Mouse (Mus musculus): ENCODE results near the gene Cdsn.
"Not testable (repeated sequence)": the region's sequence is repeated elsewhere in the genome, so short reads cannot be mapped to it uniquely, and the experiment has no call there.

Cdsn gene

DNA sequence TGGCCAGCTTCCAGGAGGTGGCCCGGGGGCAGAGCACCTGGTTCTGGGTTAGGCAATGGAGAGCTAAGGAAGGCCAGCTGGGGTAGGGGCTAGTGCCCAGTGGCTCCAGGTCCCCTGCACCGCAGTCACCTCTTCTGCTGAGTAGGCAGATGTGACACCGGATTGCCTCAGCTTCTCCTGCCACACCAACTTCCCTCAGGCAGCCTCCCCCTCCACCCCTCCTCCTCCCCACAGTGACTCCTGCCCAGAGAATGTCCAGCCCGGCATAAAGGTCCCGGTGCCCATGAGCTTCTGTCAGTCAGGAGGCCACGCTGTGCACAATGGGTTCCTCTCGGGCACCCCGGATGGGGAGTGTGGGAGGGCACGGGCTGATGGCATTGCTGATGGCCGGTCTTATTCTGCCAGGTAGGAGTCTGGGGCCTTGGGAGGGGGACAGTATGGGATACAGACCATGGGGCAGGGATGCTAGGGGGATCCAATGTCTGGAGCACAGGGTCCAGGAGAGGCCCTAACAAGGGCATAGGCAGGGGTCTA is at the start of gene Cdsn:
Gene Cdsn, plus strand, starts transcription at position 248 of the 534 bp plus-strand sequence.
- DNase-seq = no peak

DNA sequence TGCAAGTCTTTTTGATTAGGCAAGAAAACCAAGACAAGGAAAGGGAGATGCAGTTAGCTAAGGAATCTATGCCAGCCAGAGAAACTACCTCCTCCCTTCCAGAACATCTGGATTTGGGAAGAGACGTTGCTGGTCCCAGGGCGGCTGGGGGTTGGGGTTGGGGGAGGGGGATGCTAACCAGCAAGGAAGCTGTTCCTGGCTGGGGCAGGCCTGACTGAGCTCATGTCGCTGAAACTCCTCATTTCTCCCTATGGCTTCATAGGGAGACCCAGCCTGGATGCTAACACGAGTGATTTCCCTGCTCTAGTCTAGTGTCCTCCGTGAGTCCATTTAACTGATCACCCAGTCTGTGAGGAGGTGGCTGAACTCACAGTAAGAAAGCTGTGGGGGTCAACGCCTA is 49.7 kb upstream of the Cdsn start:
- DNase-seq = no peak

DNA sequence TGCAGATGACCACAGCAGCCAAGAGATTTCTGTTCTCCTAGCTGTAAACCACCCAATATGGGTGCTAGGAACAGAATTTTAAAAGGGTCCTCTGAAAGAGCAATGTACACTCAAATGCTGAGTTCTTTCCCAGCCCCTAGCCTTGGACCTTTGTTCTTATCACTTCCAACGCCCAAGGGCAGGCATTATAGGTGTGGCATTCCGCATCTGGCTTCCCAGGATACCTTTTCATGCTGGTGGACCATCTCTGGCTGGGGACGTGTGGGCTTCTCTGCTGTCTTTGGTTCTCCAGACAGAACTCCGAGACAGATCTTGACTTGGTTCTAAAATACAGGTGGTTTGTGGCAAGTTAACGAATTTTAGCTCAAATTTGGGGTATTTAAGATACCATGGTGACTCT is 49.2 kb upstream of the Cdsn start:
- DNase-seq = no peak

DNA sequence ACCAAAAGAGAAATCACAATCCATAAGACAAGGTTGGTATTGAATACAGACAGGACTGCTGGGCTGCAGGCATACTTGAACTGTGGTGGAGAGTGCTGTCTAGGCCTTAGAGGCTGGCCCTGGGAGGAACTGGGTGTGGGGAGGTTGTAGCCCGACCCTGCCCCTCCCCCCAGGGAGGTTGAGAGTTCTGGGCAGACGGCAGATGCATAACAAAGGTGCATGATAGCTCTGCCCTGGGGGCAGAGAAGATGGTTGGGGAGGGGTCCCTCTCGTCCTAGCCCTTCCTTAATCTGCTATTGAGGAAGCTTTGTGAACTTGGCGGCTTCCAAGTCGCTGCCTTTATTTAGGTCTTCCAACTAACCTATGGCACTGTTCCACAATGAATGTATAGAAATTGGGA is 48.1 kb upstream of the Cdsn start:
- no peak for DNase-seq

DNA sequence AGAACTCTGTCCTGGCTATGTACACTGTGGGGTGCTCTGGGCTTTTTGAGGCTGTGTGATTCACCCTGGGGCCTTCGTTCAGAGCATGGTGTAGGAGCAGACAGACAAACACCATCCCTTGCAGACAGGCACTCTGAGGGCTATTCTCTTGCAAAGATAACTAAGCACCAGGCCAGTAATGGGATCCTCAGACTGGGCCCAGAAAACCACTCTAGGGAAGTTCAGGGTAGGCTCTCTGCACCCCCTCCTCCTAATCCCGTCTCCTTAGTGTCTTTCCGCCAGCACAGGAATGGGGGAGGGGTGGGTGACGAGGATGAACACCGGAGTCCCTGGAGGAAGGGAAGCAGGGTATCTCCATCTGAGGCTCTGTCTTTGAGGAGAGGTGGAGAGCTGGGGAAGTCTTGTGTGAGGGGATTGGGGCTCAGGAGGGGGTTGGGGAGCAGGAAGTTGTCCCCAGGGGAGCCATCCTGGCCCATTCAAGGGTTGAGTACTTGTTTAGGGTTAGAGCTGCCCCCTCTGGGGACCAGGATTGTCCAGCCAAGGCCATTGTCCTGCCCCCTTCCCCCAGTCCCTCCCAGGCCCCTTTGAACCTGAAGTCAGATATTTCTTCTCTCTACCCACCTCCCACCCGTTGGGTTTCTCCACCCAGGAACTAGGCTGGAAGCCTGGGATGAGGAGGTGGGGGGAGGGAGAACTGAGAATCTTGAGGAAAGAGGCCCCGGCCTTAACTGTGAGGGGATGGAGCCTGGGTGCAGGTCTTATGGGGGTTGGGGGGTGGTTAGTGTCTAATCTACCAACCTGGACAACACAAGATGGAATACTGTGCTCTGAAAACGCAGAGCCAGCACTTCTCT is 47.1 kb upstream of the Cdsn start:
- no peak for DNase-seq

DNA sequence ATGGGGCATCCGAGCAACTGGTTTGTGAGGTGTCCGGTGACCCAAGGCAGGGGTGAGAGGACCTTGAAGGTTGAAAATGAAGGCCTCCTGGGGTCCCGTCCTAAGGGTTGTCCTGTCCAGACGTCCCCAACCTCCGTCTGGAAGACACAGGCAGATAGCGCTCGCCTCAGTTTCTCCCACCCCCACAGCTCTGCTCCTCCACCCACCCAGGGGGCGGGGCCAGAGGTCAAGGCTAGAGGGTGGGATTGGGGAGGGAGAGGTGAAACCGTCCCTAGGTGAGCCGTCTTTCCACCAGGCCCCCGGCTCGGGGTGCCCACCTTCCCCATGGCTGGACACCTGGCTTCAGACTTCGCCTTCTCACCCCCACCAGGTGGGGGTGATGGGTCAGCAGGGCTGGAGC is 46.2 kb upstream of the Cdsn start, which contains the start of gene Pou5f1:
Gene Pou5f1, plus strand, starts transcription at position 243 of the 400 bp plus-strand sequence.
- DNase-seq = no peak

DNA sequence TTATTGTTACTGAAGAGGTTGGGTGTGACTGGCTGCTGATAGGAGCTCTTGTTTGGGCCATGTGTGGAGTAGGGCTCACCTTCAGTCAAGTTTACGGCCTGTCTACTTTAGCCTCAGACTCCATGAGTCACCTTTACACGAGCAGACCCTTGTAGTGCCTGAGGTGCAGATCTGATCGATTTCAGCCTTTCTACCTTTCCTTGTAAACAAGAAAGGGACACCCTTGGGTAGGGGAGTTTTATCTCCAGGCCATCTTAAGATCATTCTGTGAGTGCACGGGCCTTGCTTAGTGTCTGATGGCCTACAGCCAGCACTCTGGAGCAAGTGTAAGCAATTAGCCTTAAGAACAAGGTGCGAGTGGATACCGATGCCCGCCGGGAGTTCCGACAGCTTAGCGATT is 45.0 kb upstream of the Cdsn start:
- no peak for DNase-seq

DNA sequence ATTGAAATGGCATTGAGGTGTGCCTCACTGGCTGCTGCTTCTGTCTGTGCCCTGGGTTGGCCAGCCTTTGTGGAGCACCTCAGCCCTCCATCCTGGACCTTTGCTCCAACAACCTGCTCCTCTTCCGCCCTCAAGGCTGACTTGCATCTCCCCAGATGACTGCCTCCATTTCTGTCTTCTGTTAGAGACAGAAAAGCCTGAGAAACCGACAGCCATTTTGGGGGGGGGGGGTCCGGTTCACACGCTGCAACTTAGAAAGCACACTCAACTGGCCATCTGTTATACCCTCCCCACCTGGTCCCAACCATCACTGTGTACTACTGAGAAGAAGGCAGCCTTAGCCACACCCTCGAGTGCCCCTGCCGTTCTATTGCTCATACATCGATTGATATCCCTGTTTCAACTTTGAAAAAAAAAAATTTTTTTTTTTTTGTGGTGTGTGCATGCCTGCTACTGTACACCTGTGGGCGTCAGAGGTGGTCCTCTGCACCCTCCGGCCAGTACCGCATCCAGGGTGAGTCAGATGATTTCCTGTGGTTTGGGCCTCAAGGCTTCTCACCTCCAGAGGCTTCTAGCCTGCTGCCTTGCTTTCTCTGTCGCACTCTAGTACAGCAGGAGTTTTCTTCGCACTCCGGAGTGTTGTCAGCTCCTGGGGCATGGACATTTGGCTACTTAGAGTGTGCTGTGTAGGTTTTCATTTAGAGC is 44.2 kb upstream of the Cdsn start:
- DNase-seq = no peak

DNA sequence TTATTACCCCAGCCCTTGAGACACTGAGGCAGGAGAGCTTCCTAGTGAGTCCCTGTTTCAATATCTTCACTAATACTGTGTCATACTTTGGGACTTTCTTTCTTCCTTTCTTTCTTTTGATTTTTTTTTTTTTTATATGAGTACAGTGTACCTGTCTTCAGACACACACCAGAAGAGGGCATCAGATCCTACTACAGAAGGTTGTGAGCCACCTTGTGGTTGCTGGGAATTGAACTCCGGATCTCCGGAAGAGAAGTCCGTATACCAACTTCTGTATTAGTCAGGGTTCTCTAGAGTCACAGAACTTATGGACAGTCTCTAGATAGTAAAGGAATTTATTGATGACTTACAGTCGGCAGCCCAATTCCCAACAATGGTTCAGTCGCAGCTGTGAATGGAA is 43.6 kb upstream of the Cdsn start:
- DNase-seq = not testable (repeated sequence)

DNA sequence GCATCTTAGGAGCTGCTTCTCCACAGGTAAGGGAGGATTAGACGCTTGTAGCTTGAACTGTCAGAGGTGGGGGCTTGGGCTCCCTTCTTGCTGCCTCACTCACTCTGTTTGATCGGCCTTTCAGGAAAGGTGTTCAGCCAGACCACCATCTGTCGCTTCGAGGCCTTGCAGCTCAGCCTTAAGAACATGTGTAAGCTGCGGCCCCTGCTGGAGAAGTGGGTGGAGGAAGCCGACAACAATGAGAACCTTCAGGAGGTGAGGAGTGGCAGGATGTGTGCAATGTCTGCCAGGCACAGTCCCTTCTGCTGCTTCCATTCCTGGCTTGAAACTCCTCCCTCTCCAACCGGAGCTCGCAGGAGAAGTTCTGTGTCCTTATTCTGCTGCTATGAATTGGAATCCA is 42.6 kb upstream of the Cdsn start:
- no peak for DNase-seq

DNA sequence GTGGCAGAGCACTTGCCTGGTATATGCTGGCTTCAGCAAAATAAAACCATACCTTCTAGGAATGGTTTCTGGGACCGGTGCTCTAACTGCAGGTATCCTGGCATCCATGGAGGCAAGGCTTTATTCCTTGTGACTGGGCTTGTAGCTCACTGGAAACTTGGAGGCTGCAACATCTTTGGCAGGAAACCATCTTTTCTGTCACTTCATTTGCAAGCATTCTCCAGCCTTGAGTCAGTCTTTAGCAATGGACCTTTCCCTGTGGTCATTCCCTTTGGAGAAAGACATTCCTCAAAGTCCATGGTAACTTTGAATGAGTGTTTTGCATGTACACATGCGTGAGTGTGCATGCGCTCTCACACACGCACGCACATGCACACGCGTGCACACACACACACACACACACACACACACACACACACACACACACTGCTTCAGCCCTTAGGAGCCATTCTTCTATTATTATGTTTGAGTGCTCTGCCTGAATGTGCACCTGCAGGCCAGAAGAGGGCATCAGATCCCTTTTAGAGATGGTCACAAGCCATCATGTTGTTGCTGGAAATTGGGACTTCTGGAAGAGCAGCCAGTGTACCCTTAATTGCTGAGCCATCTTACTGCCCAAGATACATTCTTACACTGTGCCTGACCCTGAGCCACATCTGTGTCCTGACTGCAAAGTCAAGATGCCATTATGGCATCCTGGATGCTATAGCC is 38.9 kb upstream of the Cdsn start:
- DNase-seq = no peak

DNA sequence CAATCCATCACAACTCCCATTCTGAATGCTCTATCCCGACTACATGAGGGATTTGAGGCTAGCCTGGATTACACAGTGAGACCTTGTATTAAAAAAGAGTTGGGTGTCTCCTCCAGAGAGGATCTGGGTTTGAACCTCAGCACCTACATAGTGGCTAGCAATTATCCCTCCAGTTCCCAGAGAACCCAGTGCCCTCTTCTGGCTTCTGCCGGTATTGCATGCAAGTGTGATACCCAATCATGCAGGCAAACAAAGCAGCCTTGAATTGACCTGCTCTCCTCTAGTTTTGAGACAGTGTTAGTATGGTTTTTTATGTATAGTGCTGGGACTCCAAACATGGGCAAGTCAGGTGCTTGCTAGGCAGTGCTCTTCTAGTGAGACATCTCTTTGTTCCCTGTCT is 38.0 kb upstream of the Cdsn start:
- peak; percentile 78 for DNase-seq

DNA sequence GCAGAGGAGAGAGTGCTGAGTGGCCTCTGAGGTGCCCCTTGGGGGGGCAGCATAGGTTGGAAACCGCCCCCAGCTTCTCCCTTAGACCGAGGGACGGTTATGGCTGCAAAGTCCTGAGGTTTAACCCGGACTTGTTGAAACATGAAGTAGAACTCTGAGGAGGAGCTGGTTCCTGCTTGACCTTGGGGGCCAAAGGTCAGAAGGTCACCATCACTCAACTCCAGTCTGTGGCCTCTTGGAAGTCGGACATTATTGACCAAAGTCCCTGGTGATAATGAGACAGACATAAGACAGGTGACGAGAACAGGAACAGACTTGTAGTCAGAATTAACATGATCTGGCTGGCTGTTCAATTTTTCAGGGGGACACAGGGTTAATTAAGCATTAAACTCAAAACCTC is 37.2 kb upstream of the Cdsn start:
- DNase-seq = no peak

DNA sequence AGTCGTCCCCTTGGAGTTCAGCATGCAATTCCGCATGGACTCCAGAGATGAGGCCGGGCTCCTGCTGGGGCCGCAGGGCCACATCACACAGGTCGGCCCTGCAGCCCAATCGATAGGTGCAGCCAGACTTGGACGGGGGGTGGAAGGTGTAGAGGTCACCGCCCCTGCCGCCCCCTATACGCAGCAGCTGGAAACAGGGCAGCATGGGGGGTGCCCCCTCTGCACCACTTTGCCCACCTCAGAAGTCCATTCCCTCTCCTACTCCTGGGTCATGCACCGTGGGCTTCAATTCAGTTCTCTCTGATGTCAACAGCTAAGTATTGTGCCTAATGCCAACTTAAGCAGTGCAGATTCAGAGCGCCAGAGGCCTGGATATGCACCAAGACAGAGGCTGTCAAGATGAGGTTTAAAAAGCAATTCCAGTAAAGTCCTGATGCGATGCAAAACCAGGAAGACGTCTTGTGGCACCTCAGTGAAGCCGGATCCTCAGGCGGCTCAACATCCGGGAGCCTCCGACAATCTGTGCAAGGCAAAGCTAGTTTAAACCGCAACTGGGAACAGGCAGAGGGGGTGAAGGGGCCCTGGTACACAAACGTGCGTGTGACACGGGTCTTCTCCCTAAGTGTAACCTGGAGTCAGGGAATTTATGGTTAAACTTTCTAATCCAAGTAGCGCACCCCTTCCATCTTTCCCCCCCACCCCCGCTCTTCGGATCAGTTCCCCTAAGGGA is 35.9 kb upstream of the Cdsn start:
- DNase-seq = peak; percentile 34

DNA sequence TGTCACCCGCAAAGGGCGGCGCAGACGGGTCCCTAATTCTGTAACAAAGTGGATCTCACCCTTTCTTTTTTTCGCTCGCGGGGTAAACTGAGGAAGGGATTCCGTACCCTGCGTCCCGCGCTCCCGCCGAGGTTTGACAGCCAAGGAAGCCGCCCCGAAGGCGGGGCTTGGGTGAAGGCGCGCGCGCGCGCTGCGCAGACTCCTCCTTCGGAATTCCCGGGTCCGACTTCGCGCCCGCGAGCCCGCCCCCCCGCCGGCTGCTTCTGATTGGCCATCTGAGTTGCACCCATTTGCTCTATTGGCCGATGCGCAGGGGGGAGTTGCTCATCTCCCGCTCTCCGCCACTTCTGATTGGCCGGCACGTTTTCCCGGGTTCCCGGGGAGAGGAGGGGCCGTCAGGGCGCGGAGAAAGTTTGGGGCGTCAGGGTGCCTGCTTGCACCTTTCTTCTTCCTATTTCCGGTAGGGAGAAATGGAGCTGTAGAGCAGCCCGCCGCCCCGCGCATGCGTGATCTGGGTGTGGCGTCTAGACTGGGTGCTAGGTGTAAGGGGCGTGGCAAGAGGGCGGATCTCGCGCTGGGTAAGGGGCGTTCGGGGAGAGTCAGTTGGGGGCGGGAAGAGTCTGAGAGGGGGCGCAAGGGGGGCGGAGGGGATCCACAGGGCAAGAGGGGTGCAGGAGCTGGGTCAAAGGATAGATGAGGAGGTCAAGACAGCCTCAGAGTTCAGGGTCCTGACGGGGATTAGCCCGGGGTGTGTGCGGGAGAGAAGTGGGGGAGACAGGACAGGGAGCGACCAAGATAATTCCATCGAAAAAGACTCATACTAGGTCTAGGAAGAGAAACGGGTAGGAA is 35.1 kb upstream of the Cdsn start, which contains the start of the genes Tcf19 and Cchcr1:
Gene Tcf19, minus strand, starts transcription at position 173 of the 849 bp plus-strand sequence.
Gene Cchcr1, plus strand, starts transcription at position 449 of the 849 bp plus-strand sequence.
- peak; percentile 98 for DNase-seq

DNA sequence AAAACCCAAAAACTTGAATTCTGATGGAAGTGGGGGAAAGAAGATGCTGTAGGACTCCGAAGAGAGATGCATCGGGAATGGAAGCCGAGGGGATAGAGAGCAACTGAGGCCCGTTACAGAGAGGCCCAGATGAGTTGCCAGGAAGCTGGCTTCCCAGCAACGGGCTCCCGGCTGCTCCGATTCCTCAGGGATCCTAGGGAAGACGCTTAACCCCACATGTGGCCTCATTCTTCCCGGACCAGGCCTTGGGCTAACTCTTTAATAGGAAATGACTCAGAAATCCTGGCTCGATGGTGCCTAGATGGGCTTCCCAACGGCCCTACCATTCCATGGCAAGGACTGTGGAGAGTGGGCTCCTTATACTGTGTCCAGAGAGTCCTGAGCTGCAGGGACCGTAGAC is 34.4 kb upstream of the Cdsn start:
- DNase-seq = peak; percentile 14

DNA sequence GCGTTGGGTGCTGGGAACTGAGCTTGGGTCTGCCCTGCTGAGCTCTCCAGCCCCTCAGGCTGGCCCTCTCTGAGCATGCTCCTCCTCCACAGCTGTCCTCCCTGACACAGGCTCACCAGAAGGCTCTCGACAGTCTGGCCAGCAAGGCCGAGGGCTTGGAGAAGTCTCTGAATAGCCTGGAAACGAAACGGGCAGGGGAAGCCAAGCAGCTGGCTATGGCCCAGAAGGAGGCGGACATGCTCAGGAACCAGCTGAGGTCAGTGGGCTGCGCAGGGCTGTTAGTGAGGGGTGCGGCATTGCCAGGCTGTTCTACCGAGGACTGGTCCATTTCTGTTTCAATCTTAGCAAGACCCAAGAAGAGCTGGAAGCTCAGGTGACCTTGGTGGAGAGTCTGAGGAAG is 27.6 kb upstream of the Cdsn start:
- DNase-seq = no peak

DNA sequence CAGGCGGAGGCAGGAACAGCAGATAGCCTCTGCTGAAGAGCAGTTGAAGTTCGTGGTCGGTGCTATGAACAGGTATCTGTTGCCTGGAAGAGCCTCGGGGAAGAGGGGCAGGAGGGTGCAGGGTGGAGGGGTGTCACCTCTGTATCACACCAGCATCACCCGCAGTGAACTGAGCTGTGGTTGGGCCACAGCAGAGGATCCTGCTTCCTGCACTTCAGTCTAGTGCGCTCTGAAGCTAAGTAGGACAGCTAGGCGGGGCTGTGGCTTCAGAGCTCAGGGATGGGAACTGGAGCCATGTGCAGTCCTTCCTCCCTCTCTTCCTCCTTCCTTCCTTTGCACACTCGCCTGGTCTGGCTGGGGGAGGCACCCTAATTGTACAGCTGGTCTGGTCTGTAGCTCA is 25.3 kb upstream of the Cdsn start:
- DNase-seq = no peak

DNA sequence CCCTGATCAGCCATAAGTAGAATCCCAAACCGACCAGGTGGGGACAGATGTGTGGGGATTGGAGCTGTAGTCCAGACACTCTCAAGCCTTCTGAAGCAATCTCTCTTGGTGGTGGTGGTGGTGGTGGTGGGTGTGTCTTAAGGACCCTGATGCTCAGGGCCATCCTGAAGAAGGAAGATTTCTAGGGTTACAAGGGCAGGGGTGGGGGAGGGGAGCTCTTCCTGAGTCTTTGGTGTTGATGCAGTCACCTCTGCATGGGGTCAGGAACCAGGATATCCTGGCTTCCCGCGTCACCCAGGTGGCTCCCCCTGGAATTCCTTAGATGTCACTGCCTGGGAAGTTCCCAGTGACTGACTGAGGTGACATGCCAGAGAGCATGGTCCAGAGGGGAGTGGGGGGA is 19.6 kb upstream of the Cdsn start:
- no peak for DNase-seq

DNA sequence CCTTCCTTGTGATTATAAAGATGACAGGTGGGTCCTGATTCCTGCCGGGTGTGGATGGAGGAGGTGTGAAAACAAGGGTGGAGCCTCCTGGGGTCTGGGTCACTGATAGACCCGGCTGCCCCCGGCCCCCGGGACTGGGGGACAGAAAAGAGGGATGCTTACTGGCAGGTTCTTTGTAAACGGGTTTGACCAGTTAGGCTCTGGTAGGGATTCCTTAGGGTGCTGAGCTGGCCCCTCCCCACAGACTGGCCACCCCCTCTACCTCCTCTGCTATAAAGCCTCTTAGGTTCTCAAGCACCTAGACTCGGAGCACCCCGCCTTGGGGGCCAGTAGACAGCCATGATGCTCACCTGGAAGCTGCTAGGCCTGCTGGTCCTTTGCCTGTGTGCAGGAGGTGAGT is 19.0 kb upstream of the Cdsn start, which contains the start of gene Psors1c2:
Gene Psors1c2, plus strand, starts transcription at position 301 of the 400 bp plus-strand sequence.
- no peak for DNase-seq

DNA sequence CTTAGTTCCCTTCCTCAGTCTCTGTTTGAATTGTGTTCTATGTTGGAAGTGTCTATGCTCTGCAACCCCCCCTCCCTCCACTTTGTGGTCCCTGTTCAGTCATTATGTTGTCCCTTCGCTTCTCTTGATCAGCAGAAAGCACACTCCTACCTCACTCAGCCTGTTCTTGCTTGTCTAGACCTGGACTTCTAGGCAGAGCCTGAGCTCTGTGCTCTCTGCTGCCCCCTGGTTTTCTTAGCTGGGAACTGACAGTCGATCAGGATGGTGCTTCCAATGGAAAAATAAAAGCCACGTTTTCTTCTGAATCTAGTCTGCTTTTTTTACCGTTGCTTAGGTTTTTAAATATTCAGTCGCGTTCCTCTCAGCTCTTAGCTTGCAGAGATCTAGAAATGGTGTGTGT is 17.6 kb upstream of the Cdsn start:
- DNase-seq = peak; percentile 82

Measured in kidney, adult 9 months (tissue).